Mouse (Mus musculus) midbrain, embryonic 12.5 days (tissue): ENCODE results near the gene Zbtb20. TPM values are rescaled to one million over a fixed set of nuclear protein-coding genes. Genes with fewer than 3 reads are reported as not detected.

Experiments used
- ATAC-seq: fragments of 200-750 bp; cut with Nextera tagmentation; 2 replicates; pipeline ENCODE4 v1.8.0; 2017; ENCODE audit warnings: low read depth, moderate TSS enrichment, moderate library complexity; ENCODE audit not compliant: low FRiP score
- H3K27ac ChIP-seq: fragments of 300-500 bp; sonication (generic); replicated peaks from 2 replicates; pipeline ENCODE4 v1.5.1; 2016; ENCODE audit warnings: mild to moderate bottlenecking
- H3K27me3 ChIP-seq: fragments of 300-500 bp; sonication (generic); 2 replicates; pipeline ENCODE4 v1.6.1; 2016; ENCODE audit warnings: mild to moderate bottlenecking
- H3K36me3 ChIP-seq: fragments of 300-500 bp; sonication (generic); 2 replicates; pipeline ENCODE4 v1.6.1; 2016
- H3K4me1 ChIP-seq: fragments of 300-500 bp; sonication (generic); 2 replicates; pipeline ENCODE4 v1.6.1; 2016
- H3K4me2 ChIP-seq: fragments of 300-500 bp; sonication (generic); replicated peaks from 2 replicates; pipeline ENCODE4 v1.6.1; 2016; ENCODE audit warnings: mild to moderate bottlenecking, moderate library complexity
- H3K4me3 ChIP-seq: fragments of 300-500 bp; sonication (generic); 2 replicates; pipeline ENCODE4 v1.5.1; 2016; ENCODE audit warnings: mild to moderate bottlenecking
- H3K9ac ChIP-seq: fragments of 300-500 bp; sonication (generic); replicated peaks from 2 replicates; pipeline ENCODE4 v1.6.1; 2016; ENCODE audit warnings: mild to moderate bottlenecking, moderate library complexity
- H3K9me3 ChIP-seq: fragments of 300-500 bp; sonication (generic); 2 replicates; pipeline ENCODE4 v1.6.1; 2016; ENCODE audit warnings: mild to moderate bottlenecking
- WGBS: fragments of 180-500 bp; shearing (Covaris S2); methylation state at CpG from one replicate; pipeline ENCODE4 v1.1.7; 2016; 5-methylcytosine and 5-hydroxymethylcytosine counted together
- polyA plus RNA-seq: library from polyadenylated mRNA; unstranded; fragments of >200 nt; fragmentation: Nextera tagmentation; extraction: Ambion mirVana; gene quantifications from 2 replicates; pipeline ENCODE4 v1.2.1, GENCODE M21; 2016

The Zbtb20 gene
- polyA plus RNA-seq, 1 experiment from 2014 or later: 80.8 TPM

GRCm38 (mm10) chr16:43480532-43480931, 604.9 kb downstream of the Zbtb20 start:
- no peak overlapping the region for H3K4me3 ChIP-seq
- H3K4me2 ChIP-seq: no peak overlapping the region
- WGBS: 86% methylated on average over 6 of the region's 6 CpGs
- no peaks in the 10 kb centered on the region for H3K36me3 ChIP-seq
- no peak overlapping the region for H3K27ac ChIP-seq
- no peaks in the 10 kb centered on the region for H3K27me3 ChIP-seq
- H3K9me3 ChIP-seq: no peaks in the 10 kb centered on the region
- no peak overlapping the region for H3K9ac ChIP-seq
- ATAC-seq: no peak
- H3K4me1 ChIP-seq: peaks cover 6% of the 10 kb centered on the region; the same call in 1 of the 2 replicates

DNA sequence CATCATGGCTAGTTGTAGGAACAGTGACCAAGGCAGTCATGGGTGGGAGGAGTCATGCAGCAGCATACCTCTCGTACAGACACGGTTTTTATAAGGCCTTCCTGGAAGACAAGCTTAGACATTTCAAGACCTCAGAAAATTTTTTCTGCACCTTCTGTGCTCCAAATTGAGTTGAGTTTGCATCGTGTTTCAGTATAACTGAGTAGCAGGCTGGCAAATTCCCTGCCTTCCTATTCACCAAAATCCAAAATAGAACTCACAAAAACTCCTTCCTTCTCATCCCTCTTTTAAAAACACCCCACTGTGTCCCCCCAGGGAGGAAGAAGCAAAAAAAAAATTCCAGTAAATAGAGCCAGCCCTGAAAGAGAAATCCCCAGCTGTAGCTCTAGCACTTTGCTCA, 606.4 kb downstream of the Zbtb20 start:
- Histone ChIP-seq H3K9ac (no peak overlapping the region), H3K27ac (no peak overlapping the region)
- ATAC-seq: no peak

DNA sequence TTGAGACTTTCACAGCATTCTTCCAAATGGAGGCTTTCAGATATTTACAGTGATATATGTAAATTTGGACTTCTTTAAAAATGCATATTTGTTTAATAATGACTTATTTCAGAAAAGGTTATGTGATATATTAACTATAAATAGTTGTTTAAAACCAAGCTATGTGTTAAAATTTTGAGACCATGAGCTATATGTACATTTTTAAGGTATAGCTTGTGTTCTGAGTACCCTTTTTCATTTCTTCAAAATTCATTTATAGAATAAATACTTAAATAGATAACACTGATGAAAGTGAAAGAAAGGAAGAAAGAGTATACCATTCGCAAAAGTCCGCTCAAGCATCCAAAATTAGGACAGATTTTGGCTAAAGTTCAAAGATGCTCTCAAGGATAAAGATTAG, 607.1 kb downstream of the Zbtb20 start:
- peaks cover 6% of the 10 kb centered on the region; the same call in 1 of the 2 replicates for H3K4me1 ChIP-seq
- no peak for ATAC-seq
- whole genome bisulfite sequencing: 94% methylated on average over 2 of the region's 2 CpGs
- no peaks in the 10 kb centered on the region for H3K36me3 ChIP-seq
- no peaks in the 10 kb centered on the region for H3K9me3 ChIP-seq
- H3K27ac ChIP-seq: no peak overlapping the region
- no peak overlapping the region for H3K4me2 ChIP-seq
- no peak overlapping the region for H3K4me3 ChIP-seq
- H3K9ac ChIP-seq: no peak overlapping the region
- H3K27me3 ChIP-seq: no peaks in the 10 kb centered on the region

More for the DNA sequence above, 606.4 kb downstream of the Zbtb20 start:
- Histone ChIP-seq H3K4me1 (peaks cover 6% of the 10 kb centered on the region; the same call in 1 of the 2 replicates), H3K4me2 (no peak overlapping the region), H3K9me3 (no peaks in the 10 kb centered on the region), H3K27me3 (no peaks in the 10 kb centered on the region), H3K4me3 (no peak overlapping the region), H3K36me3 (no peaks in the 10 kb centered on the region)
- WGBS: 57% methylated on average over 3 of the region's 3 CpGs

- H3K9me3 ChIP-seq: no peaks in the 10 kb centered on the region
- ATAC-seq: no peak
- no peak overlapping the region for H3K27ac ChIP-seq
- H3K4me1 ChIP-seq: peaks cover 6% of the 10 kb centered on the region; the same call in 1 of the 2 replicates
- H3K27me3 ChIP-seq: no peaks in the 10 kb centered on the region
- H3K36me3 ChIP-seq: no peaks in the 10 kb centered on the region
- no peak overlapping the region for H3K4me2 ChIP-seq
- WGBS: 85% methylated on average over 4 of the region's 4 CpGs
- H3K4me3 ChIP-seq: no peak overlapping the region
- H3K9ac ChIP-seq: no peak overlapping the region
Observed at GRCm38 (mm10) chr16:43484400-43484799, 608.7 kb downstream of the Zbtb20 start.

GRCm38 (mm10) chr16:43489362-43489761, 613.7 kb downstream of the Zbtb20 start:
- Histone ChIP-seq H3K27me3 (no peaks in the 10 kb centered on the region), H3K9me3 (no peaks in the 10 kb centered on the region), H3K27ac (no peak overlapping the region), H3K4me2 (no peak overlapping the region), H3K9ac (no peak overlapping the region), H3K4me3 (no peak overlapping the region), H3K36me3 (no peaks in the 10 kb centered on the region), H3K4me1 (peaks cover 3% of the 10 kb centered on the region; the same call in 1 of the 2 replicates)
- WGBS: 91% methylated on average over 3 of the region's 3 CpGs
- no peak for ATAC-seq

GRCm38 (mm10) chr16:43489984-43490383, 614.3 kb downstream of the Zbtb20 start:
- H3K4me1 ChIP-seq: peaks cover 3% of the 10 kb centered on the region; the same call in 1 of the 2 replicates
- ATAC-seq: no peak
- H3K4me3 ChIP-seq: no peak overlapping the region
- WGBS: 90% methylated on average over 12 of the region's 12 CpGs
- no peak overlapping the region for H3K27ac ChIP-seq
- H3K9ac ChIP-seq: no peak overlapping the region
- no peaks in the 10 kb centered on the region for H3K9me3 ChIP-seq
- H3K36me3 ChIP-seq: no peaks in the 10 kb centered on the region
- no peak overlapping the region for H3K4me2 ChIP-seq
- H3K27me3 ChIP-seq: no peaks in the 10 kb centered on the region

DNA sequence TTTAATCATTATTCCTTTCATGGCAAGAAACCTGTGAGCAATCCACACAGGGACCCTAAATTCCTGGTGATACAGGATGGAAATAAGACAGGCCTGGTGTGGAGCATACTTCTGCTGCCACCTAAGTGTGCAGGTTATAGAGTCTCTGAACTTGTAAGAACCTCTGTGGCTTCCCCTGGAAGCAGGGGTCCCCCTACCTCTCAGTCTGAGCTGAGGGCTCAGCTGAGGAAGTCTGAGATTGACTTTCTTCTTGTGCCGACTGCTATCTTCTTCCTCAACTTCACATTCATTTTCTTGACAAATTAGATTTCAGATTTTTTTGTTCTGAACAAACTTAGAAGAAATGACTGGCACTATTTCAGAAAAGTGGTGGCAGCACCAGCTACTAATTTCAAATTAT, 617.2 kb downstream of the Zbtb20 start:
- Histone ChIP-seq H3K27ac (no peak overlapping the region), H3K27me3 (no peaks in the 10 kb centered on the region), H3K36me3 (no peaks in the 10 kb centered on the region), H3K9ac (no peak overlapping the region), H3K4me2 (no peak overlapping the region), H3K4me3 (no peak overlapping the region), H3K9me3 (no peaks in the 10 kb centered on the region), H3K4me1 (peaks cover 3% of the 10 kb centered on the region; the same call in 1 of the 2 replicates)
- 96% methylated on average over 1 of the region's 1 CpGs for WGBS
- ATAC-seq: no peak

DNA sequence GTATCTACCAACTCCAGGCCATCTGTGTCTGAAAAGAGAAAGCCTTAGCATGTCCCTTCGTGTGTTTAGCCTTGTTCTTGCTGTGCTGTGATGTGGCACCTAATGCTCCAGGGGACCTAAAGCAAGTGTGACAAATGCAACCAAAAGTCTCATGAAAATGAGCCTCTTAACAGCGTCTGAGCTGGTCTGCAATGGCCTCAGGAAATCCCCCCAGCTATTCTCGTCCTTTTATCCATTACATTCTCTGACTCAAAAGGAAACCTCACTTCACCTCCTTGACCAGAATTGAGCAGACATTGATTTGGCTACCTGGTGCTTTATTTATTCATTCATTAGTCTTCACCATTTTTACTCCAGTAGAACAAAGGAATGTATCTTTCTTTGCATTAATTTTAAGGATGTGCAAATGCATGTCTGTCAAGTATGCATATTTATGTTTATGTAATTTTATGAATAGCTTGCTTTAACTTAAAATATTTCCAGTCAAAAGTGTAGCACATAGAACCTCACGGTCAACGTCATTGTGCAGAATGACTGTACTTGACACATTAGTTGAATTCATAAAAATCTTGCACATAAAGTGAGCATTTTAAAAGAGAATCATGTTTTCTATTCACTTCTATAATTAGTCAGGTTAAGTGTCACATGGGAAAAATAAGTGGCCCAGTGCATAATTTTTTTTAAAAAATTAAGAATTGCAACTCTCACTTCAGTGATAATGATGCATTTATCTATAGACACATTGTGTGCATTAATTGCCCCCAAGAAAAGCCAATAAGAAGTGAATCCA, 618.1 kb downstream of the Zbtb20 start:
- H3K27ac ChIP-seq: no peak overlapping the region
- ATAC-seq: no peak
- no peak overlapping the region for H3K4me3 ChIP-seq
- 47% methylated on average over 5 of the region's 5 CpGs for WGBS
- no peak overlapping the region for H3K9ac ChIP-seq
- H3K9me3 ChIP-seq: no peaks in the 10 kb centered on the region
- no peaks in the 10 kb centered on the region for H3K36me3 ChIP-seq
- no peak overlapping the region for H3K4me2 ChIP-seq
- H3K4me1 ChIP-seq: peaks cover 3% of the 10 kb centered on the region; the same call in 1 of the 2 replicates
- H3K27me3 ChIP-seq: no peaks in the 10 kb centered on the region

GRCm38 (mm10) chr16:43495175-43495818, 619.6 kb downstream of the Zbtb20 start:
- H3K27ac ChIP-seq: no peak overlapping the region
- no peaks in the 10 kb centered on the region for H3K9me3 ChIP-seq
- H3K9ac ChIP-seq: no peak overlapping the region
- H3K27me3 ChIP-seq: no peaks in the 10 kb centered on the region
- H3K4me1 ChIP-seq: peaks cover 6% of the 10 kb centered on the region; the same call in 1 of the 2 replicates
- no peak overlapping the region for H3K4me3 ChIP-seq
- H3K4me2 ChIP-seq: no peak overlapping the region
- H3K36me3 ChIP-seq: no peaks in the 10 kb centered on the region
- ATAC-seq: no peak
- 87% methylated on average over 9 of the region's 9 CpGs for WGBS

DNA sequence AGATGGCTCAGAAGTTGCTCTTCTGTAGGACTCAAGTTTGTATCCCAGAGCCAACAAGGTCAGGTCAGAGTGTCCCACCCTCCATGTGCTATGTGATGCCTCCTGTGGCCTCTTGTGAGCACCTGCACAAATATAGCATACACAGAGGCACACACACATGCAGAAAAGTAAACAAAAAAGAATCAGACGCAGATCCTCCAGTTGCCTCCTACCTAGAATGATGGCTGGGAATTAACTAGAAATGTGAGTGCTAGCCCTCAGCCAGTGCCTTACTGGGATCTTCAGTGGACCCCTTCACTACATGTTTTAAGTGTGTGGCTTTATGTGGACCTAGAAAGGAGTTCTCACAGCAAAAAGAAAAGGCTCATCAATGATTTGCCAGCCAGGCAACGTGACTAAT, 621.4 kb downstream of the Zbtb20 start:
- 73% methylated on average over 2 of the region's 2 CpGs for WGBS

DNA sequence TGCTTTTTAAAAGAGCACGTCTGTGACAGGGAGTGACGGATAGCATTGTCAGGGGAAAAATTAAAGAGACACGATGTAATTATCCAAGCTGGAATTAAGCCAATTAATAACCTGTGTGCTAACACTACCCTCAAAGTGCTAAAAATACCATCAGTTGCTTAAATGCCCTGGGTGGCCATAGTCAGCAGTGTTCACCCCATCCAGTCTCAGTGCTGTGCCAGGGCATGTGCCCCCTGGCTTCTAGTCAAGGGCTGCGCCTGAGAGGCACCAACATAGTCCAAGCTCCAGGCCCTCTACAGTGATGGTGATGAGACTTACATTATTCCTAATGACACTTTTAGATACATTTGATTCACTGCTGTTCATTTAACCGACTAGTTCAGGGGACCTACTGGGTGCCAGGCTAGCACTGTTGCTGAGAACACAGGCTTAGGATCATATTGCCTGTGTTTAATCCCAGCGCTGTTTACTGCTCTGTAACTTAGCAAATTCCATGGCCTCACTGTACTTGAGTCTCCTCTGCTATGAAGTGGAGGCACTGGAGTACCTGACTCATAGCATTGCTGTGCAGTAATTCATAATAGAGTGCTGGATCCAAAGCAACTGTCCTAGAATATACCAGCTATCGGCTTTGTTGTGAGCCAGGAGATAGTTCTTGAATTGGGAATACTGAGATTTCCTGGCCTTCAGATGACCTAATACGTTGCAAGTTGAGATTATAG, 624.6 kb downstream of the Zbtb20 start:
- no peak overlapping the region for H3K4me2 ChIP-seq
- no peak overlapping the region for H3K27ac ChIP-seq
- 85% methylated on average over 8 of the region's 8 CpGs for WGBS
- no peak for ATAC-seq
- H3K36me3 ChIP-seq: no peaks in the 10 kb centered on the region
- H3K27me3 ChIP-seq: no peaks in the 10 kb centered on the region
- H3K9ac ChIP-seq: no peak overlapping the region
- H3K9me3 ChIP-seq: no peaks in the 10 kb centered on the region
- no peak overlapping the region for H3K4me3 ChIP-seq
- H3K4me1 ChIP-seq: peaks cover 14% of the 10 kb centered on the region

More for the DNA sequence above, 621.4 kb downstream of the Zbtb20 start:
- H3K27me3 ChIP-seq: no peaks in the 10 kb centered on the region
- peaks cover 7% of the 10 kb centered on the region for H3K4me1 ChIP-seq
- no peak for ATAC-seq
- H3K4me2 ChIP-seq: no peak overlapping the region
- no peak overlapping the region for H3K27ac ChIP-seq
- H3K9me3 ChIP-seq: no peaks in the 10 kb centered on the region
- no peak overlapping the region for H3K9ac ChIP-seq
- no peak overlapping the region for H3K4me3 ChIP-seq
- H3K36me3 ChIP-seq: no peaks in the 10 kb centered on the region

GRCm38 (mm10) chr16:43501284-43501683, 625.6 kb downstream of the Zbtb20 start:
- no peaks in the 10 kb centered on the region for H3K36me3 ChIP-seq
- 59% methylated on average over 4 of the region's 4 CpGs for WGBS
- H3K9me3 ChIP-seq: no peaks in the 10 kb centered on the region
- H3K4me2 ChIP-seq: no peak overlapping the region
- no peak for ATAC-seq
- H3K9ac ChIP-seq: no peak overlapping the region
- no peaks in the 10 kb centered on the region for H3K27me3 ChIP-seq
- H3K27ac ChIP-seq: no peak overlapping the region
- H3K4me3 ChIP-seq: no peak overlapping the region
- H3K4me1 ChIP-seq: peaks cover 24% of the 10 kb centered on the region
